Mouse (Mus musculus): ENCODE measurements around the gene Atp8a2. TPM values are rescaled to one million over a fixed set of nuclear protein-coding genes. Genes with fewer than 3 reads are reported as not detected.

Gene Atp8a2
- polyA plus RNA-seq, 1 experiment: 0.70 TPM

DNA sequence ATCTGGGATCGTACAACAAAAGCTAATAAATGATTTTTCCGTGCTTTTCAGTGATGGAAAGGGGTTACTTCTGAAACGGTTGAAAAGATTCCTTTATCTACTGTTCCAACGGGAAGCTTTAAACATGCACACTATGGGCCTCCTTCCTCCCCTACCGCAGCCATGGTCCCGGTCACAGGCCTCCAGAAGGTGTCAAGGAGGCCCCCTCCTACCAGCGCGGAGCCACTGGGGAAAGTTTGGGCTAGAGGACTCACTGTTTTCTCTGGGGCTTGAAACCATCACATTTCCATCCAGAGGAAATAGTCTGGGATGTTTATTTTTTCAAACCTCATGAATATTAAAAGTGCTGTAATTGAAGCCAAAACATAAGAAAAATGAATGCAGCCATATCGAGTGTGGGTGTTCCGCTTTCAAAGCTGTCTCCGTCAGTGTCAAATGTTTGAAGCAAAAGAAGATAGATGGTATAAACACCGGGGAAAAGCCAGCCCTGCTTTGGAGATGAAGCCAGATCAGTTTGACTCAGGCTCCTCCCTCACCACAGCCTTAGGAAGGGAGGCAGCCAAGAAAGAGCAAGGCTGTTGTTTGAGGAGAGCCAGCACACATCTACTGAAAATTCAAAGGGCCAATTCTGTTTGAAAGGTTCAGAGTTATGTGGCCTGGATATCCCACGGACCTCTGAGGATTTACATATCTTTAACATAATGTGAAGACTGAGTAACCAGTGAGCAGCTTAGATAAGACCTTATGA lies 481.1 kb downstream of the Atp8a2 start:
- DNase-seq (ENCODE audit: low read depth): no peak

DNA sequence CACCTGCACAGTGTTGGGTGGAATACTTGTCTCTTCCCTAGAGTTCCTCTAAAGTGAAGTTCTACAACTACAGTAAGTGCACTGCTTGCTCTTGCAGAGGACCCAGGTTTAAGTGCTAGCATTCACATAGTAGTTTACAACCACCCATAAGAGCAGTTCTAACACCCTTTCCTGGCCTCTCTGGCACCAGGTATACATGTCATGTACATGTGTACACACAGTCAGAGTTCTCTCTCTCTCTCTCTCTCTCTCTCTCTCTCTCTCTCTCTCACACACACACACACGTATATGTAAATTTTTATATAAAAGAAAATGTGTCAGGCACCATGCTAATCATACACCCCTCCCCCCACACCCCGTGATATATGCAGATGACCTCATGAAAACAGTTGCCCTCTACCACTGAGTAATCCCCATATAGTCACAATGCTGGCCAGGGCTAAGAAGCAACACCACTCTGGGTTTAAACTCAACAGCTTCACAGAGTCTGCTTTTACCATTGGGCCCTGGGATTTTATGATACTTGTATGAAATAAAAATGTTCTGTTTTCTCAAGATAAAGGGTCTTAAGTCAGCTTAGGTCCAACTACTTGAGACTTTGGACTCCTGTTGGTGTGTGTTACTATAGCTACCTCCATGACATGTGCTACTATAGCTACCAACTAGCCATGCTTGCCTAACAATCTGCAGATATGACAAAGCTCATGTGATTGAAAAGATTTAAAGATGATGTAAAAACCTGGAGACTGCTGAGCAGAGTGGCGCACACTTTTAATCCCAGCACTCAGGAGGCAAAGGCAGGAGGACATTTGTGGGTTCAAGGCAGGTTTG lies 487.3 kb downstream of the Atp8a2 start:
- no peak for DNase-seq (ENCODE audit: low read depth)

DNA sequence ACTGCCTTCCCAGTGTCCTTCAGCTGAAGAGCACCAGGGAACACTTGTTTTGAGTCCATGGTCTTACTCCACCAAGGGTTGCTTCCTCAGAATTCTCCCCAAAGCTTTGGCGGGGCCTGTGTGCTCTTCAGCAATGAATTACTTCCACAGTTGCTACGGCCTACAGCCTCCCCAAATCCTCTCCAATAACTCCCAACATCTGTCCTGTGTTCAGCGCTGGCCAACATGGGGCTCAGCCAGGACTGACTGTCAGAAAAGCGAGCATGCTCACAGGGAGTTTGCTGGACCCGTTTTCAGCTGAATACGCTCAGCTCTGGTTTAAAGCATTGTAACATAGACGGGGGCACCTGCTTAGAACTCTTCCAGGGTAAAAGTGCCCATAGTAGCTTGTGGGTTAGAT lies 489.0 kb downstream of the Atp8a2 start:
- DNase-seq (ENCODE audit: low read depth): no peak

DNA sequence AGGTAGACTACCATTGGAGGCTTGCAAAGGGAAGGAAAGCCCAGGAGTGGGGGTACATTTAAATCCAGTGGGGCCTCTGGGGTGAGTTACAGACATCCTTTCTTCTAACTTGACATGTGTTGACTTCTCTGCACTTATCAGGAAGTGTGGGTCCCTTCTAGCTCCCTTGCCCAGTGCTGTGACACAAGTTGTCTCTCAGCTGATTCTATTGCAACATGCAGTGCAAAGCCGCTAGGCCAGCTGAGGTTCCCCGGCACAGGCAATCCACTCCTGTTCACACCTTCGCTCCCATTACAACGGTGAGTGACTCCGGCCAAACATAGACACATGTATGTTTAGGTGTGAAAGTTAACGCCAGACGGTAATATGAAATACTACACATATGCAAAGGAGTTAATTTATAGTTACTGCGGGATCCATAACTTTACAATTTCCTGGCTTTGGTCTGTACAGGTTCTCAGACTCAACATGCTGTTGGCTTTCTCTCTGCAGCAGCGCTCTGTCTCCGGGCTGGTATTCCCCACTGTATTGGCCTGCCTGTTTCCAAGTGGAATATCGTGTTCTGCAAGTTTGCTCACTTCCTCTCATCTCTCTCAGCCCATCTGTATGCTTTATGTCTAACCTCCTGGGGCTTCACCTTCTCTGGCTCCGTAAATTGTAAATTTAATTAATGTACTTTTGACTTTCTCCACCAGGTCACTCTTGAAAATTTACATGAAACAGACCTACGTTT lies 491.5 kb downstream of the Atp8a2 start:
- no peak for DNase-seq (ENCODE audit: low read depth)

DNA sequence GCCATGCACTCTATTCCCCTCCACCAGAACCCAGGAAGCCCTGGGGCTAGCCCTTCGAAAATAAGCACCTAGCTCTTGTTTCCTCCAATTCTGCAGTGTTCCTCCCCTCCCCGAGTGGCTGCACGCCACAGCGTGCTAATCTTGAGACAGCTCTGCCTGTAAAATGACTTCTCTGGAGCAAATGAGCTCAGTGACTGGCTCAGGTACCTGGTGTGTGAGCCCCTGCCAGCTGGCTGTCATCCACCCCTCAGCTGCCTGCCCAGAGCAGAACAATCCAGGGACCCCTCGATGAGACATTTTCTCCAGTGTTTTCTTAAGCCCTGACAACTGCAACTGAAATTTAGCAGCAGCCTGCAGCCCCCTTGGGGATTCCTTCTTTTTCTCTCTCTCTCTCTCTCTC lies 495.5 kb downstream of the Atp8a2 start:
- DNase-seq (ENCODE audit: low read depth): no peak

DNA sequence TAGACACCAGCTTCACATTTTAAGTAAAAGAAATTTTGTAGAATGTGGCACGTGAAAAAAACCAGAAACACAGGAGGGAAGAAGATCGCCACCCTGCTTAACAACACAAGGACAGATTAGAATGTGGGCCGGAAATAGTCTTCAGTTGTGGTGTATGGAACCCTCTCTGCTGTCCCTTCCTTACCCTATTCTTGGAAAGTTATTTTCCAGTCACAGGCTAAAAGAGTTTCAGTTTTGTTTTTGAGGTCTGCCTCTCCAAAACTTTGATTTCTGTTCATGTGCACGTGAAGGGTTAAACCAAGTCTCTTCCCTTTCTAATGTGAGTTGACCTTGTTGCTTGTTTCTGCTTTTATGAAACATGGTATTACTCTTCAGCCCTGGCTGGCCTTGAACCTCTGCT lies 501.8 kb downstream of the Atp8a2 start:
- DNase-seq (ENCODE audit: low read depth): no peak

DNA sequence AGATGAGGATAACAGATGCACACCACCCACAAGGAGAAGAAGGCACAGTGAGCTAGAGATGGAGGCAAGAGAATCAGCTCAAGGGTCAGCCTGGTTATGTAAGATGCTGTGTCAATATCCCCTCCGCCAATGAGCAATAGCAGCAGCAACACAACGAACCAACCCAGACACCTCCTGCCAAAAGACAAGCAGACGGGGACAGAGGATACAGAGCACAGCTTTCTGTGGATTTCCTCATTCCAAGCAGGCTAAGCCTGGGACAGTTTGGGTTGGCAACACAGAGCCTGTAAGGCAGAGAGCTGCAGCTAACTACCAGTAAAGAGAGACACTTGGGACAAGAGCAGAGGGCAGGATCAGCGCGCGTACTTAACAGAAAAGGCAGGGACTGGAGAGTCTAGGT lies 504.8 kb downstream of the Atp8a2 start:
- DNase-seq (ENCODE audit: low read depth): peak; percentile 45

DNA sequence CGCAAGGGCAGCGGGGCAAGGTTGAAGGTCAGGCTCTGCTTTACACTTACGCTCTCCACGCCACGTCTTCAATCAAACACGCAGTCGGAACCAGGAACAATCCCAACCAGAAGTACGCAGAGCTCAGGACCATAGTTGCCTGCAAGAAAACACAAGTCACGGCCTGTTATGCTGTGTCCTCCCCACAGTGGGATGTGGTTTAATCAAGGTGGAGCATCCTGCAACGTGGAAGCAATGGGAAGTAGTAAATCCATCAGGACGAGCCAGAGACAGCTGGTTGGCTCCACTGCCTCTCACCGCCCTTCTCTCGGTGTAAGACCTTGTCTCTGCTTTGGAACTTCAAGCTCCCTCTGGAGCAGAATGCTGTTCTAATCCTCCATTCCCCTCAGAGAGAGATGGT lies 505.6 kb downstream of the Atp8a2 start:
- no peak for DNase-seq (ENCODE audit: low read depth)

DNA sequence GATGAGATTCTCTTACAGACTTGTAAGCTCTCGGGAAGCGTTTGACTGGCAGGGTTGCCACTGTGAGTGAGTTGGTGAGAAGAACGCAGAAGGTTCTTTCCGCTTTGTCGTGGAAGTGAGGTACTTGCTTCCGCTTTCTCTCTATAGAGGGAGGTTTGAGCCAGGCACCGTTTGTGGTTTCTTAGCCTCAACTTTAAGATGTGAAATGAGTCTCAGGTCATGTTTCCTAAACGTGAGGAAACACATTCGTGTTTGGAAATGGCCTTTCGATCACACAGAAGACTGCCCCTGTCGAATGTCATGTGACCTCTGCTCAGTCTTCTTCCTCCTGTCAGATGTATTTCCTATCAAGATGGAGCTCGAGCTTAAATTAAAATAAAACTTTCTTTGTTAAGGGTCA lies 506.0 kb downstream of the Atp8a2 start:
- DNase-seq (ENCODE audit: low read depth): no peak

DNA sequence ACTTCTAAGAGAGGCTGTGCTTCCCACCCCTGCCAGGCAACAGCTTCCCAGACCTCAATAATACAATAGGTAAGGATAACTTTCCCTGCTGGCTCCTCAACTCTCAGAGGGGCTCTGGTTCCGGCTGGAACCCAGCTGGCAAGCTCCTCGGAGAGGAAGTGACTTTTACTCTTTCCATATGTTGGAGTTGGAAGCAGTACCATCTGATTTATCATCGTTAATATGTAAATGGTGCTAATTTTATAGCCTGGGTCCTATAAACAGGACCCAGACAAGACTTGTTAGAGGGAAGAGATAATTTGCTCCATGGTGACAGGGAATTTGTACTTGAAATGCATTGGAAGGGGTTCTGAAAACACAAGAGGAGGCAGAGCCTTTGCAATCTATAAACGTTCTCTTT lies 507.4 kb downstream of the Atp8a2 start:
- no peak for DNase-seq (ENCODE audit: low read depth)

DNA sequence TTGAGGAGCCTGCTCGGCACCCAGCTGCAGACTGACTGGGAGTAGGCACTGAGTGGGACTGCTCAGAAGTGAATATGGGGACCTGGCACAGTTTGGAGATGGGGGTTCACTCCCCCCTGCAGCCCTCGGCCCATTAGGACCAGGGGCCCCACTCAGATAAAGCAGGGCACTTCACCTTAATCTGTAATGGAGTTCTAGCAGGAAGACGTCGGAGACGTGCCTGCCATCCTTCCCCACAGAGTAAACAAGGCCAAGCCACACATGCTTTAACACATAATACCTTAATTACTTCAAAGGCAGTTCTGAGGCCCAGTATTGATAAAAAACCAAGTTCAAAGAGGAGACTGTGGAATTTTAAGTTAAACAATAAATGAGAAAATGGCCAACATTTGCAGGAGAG lies 510.8 kb downstream of the Atp8a2 start:
- no peak for DNase-seq (ENCODE audit: low read depth)

DNA sequence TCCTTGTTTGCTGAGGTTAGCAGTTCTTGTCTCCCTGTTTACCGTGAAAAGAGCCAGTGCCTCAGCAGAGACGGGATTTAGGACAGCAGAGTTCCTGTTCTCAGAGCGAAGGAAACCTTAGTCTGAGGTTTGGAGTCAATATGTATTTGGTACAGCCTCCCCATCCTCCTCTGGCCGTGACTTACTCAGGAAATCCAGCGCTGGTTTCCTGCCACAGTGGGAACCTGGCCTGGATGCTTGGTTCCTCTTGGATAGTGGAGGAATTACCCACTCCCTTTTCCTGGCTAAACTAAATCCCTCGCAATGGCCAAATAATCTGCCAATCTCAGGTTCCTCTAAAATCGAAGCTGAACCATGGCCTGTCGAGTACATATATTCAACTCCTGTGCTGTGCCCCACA lies 511.6 kb downstream of the Atp8a2 start:
- no peak for DNase-seq (ENCODE audit: low read depth)

DNA sequence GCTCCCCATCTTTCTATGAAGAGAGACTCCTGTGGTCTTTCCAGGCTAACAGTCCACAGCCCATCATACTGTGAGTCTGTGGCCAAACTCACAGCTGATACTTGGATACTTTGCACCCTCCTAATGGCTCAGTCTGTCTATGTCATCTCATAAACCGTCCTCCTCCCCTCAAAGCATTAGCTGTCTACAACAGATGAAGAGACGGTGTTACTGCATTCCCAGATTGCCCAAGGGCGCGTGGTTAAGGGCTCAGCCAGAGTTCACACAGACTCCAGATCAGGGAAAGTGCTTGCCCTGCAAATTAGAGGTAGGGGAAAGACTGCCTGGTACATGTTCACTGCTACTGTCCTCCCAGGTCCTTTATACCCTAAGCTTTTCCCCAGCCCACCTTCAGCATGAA lies 515.1 kb downstream of the Atp8a2 start:
- DNase-seq (ENCODE audit: low read depth): no peak

DNA sequence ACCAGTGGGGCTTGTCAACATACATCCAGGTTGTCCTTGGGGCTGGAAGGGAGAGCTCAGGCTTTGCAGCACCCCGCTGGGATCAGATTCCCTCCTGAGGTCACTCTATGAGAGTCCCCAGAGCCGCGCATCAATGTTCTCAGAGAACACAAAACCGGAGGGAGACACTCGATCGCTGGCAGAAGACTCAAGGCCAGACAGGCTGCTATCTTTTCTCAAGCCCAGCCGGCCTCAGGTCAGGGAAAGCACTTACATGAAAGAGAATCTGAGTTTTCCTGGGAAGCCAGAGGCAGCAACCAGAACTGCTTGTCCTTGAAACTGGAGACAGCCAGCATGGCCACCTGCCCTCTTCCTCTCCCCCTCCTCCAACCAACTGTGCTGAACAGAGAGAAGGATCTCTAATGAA lies 519.4 kb downstream of the Atp8a2 start:
- DNase-seq (ENCODE audit: low read depth): no peak

DNA sequence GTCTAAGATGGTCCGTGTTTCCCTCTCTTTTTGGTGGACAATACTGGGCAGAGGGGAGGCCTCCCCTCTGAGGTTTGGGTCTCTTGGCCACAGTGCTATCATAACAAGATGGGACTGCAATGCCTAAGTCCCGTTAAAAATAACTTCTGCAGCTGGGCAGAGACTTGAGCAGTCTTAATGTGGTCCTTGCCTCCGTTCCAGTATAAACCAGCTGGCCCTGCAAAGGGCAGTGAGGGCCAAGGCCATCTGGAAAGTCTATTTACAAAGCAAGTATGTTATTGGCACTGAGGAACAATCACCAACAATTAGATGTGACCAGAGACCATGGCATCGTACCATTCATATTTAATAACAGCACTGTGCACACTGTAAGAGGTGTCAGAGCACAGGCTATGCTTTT lies 521.6 kb downstream of the Atp8a2 start:
- no peak for DNase-seq (ENCODE audit: low read depth)

DNA sequence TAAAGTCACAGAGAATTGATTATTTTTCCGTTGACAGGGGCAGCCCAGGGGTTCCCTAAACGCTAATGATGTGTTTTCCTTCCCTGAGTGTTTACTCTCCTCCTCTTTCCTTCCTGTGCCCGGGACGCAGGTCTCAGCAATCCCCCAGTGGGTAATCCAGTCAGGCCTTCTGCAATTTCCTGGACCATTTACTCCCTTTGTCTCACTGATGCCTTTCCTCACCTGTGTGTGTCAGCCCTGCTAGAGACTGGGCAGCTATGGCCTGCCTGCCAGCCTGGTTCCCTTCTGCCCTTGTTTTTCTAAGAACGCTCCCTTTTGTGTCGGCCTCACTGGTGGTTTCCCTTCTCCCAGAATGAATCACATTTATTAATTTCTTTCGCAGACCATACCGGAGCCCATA lies 522.4 kb downstream of the Atp8a2 start:
- DNase-seq (ENCODE audit: low read depth): no peak

DNA sequence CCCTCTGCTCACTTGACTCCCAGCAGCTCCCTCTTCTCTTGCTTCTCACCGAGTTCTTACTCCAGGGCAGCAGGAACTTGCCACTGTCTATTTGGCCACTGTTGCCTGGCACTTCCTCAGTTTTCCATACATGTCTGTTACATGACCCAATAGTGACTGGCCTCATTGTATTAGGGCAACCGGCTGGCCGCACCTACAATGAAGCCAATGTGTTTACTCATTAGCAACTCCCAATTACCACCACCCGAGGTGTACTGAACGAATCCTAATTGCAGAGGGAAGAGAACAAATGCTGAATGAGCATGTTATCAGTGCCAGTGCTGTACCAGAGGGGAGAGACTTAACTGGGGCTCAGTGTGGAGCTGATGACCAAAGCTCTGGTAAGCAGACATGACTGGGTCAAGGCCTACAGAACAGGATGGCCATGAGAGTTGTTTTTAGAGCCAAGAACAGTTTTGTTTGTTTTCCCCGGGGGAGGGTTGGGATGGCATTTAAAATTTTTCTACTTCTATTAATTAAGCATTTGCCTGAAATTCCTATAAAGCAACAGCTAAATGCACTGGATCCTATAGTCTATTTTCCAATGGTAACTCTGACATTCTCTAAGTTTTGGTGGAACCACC lies 524.0 kb downstream of the Atp8a2 start:
- DNase-seq (ENCODE audit: low read depth): no peak

DNA sequence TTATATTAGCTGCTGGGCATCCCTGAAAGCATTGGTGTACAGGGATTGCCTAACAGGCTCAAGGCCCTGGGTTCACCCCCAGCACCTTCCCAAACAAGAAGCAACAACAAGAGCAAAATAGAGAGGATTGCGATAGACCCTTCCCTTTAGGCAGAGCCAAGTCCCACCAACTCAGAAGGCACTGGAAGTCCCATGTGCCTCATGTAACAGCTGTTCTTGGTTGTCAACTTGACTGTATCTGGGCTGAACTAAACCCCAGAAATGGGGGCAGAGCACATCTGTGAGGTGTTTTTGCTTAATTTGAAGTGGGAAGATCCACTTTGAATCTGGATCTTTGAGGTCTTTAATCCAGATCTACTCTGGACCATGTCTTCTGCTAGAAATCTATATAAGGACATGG lies 539.9 kb downstream of the Atp8a2 start:
- no peak for DNase-seq (ENCODE audit: low read depth)

DNA sequence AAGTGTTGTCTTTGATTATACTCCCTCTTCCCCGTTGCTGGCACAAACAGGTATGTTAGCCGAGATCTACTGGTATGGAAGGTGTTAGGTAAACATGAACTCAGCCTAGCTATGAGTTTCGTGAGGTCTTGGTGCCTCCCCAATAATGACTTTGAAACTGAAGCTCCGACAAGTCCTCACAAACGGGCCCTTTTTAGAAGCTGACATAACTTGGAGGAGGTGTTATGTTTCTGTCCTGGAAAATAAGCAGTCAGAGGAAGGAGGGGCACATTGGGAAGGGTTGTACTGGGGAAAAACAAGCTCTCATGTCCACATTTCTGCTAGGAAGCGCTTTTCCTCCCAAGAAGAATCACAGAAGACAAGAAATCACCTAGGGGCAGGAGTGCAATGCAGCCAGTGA lies 540.4 kb downstream of the Atp8a2 start:
- DNase-seq (ENCODE audit: low read depth): no peak

DNA sequence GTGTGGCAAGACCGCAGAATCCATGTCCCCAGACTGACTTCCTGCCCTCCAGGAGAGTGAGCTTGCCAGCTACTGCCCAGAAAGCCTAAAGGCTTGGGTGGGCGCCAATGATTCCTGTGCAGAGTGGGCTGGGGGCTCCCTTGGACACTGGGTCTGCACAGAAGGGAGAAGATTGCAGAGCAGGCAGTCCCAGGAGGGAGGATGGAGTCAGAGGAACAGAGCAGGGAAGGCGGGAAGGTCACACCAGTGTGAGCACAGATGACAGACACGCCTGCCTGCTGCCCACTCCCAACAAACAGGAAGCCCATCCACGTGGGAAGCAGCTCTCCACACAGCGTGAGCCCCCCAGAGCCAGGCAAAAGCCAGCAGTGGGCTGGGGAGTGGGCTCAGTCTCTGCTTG lies 547.6 kb downstream of the Atp8a2 start:
- no peak for DNase-seq (ENCODE audit: low read depth)

DNA sequence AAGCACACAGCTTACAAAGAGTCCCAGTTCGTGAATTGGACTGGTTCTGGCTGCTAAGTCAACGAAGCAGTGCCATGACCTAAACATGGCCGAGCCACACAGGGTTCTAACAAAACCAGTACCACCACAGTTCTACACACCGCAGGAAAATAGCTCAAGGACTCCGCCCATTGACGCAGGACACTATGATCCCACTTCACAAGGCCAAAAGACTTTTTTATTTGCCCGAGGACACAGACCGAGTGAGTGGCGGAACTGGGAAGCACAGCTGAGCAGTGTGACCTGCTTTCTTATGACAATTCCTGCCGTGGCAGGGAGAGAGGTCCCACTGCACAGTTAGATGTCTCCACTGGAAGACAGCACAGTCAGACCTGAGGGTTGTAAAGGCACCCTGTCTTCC lies 548.4 kb downstream of the Atp8a2 start:
- DNase-seq (ENCODE audit: low read depth): no peak

Measured in gonadal fat pad, adult 2 months (tissue).